Mouse (Mus musculus) frontal cortex, postnatal 25 days (tissue): ENCODE data around the gene Lrfn4.

Source experiments
- DNase-seq, 2 experiments: peaks; one replicate each; pipeline ENCODE4 v3.0.0; 2022; ENCODE audit warnings: low spot score in 2 of 2

Lrfn4 gene

GRCm38 (mm10) chr19:4569356-4570236 lies 45.9 kb downstream of the Lrfn4 start:
- DNase-seq: no peak

- DNase-seq: no peak
Observed at GRCm38 (mm10) chr19:4568832-4569231, 46.6 kb downstream of the Lrfn4 start.

- no peak for DNase-seq
Observed at GRCm38 (mm10) chr19:4567665-4568064, 47.8 kb downstream of the Lrfn4 start.

GRCm38 (mm10) chr19:4566880-4567279 lies 48.6 kb downstream of the Lrfn4 start:
- no peak for DNase-seq

GRCm38 (mm10) chr19:4565678-4566077 lies 49.8 kb downstream of the Lrfn4 start:
- no peak for DNase-seq
